Mouse (Mus musculus) olfactory bulb, adult 2 months (tissue): ENCODE results near the gene Sntg2. TPM values are rescaled to one million over a fixed set of nuclear protein-coding genes. Genes with fewer than 3 reads are reported as not detected.

Experiments used
- H3K27ac ChIP-seq: fragments of 200-500 bp; 2 replicates; pipeline ENCODE4 v1.5.1; 2012; ENCODE audit warnings: low read depth, low read length; ENCODE audit not compliant: insufficient read depth
- H3K4me1 ChIP-seq: fragments of 200-500 bp; 2 replicates; pipeline ENCODE4 v1.6.1; 2012; ENCODE audit warnings: low read length; ENCODE audit not compliant: control insufficient read depth, insufficient read depth
- H3K4me3 ChIP-seq: fragments of 200-500 bp; 2 replicates; pipeline ENCODE4 v1.5.1; 2012; ENCODE audit warnings: mild to moderate bottlenecking, low read depth, low read length, moderate library complexity; ENCODE audit not compliant: insufficient read depth
- CTCF ChIP-seq: fragments of 200-500 bp; IDR thresholded peaks from 2 replicates; pipeline ENCODE4 v1.5.1; 2012; ENCODE audit warnings: low read depth, mild to moderate bottlenecking, low read length, moderate library complexity; ENCODE audit not compliant: insufficient read depth
- POLR2A ChIP-seq: fragments of 200-500 bp; IDR thresholded peaks from 2 replicates; pipeline ENCODE4 v1.6.1; 2012; ENCODE audit warnings: mild to moderate bottlenecking, low read depth, low read length, moderate library complexity; ENCODE audit not compliant: insufficient read depth
- WGBS: fragments of 180-500 bp; shearing (Covaris S2); methylation state at CpG from one replicate; pipeline ENCODE4 v1.1.7; 2018; 5-methylcytosine and 5-hydroxymethylcytosine counted together
- polyA plus RNA-seq: library from polyadenylated mRNA; stranded (reverse); fragments of >200 nt; gene quantifications from 2 replicates; pipeline ENCODE4 v1.2.4, GENCODE M21; 2012; ENCODE audit warnings: low replicate concordance; ENCODE audit not compliant: missing spikeins, insufficient read depth, insufficient read length

The Sntg2 gene
- polyA plus RNA-seq: not detected in 2 replicates

DNA sequence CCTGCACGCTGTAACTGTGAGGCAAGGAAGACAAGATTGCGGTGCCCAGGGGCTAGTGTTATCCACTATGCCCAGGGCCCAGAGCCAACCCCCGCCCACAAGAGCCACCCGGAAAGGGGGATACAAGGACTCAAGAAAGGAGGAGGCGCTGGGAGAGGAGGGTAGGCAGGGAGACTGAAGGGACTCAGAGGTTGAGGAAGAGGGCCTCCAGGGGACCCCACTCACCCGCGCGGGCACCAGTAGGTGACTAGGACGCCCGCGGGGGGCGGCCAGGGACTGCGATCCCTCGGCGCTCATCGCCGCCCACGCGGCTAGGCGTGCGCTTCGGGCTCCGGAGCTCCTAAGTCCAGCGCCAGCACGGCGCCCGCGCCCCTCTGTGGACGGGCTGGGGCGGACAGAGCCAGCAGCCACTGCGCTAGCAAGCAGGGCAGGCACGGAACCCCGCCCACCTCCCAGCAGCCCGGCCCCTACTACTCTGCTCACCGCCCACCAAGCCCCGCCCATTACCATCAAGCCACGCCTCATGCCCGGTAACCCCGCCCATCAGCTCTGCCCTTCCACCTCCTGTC is at the start of gene Sntg2:
Sntg2 (minus strand) TSS at position 443 of the 569 bp plus-strand sequence.
- under 1% methylated on average over 39 of the region's 39 CpGs for WGBS
- Histone ChIP-seq H3K27ac (peak within 1 kb of the TSS; percentile 47), H3K4me3 (peak within 1 kb of the TSS; percentile 52), H3K4me1 (peaks cover 14% of the 10 kb centered on the region)
- TF ChIP-seq CTCF (no peak), POLR2A (0 out of 2 replicates have a peak, but pooled peaks have one; percentile 26)

- H3K4me1 ChIP-seq: no peaks in the 10 kb centered on the region
- H3K27ac ChIP-seq: no peak overlapping the region
- H3K4me3 ChIP-seq: no peak overlapping the region
- no peak for TF ChIP-seq CTCF
- TF ChIP-seq POLR2A: no peak
- 95% methylated on average over 8 of the region's 8 CpGs for WGBS
Observed at GRCm38 (mm10) chr12:30416547-30416946, 43.4 kb upstream of the Sntg2 start.

DNA sequence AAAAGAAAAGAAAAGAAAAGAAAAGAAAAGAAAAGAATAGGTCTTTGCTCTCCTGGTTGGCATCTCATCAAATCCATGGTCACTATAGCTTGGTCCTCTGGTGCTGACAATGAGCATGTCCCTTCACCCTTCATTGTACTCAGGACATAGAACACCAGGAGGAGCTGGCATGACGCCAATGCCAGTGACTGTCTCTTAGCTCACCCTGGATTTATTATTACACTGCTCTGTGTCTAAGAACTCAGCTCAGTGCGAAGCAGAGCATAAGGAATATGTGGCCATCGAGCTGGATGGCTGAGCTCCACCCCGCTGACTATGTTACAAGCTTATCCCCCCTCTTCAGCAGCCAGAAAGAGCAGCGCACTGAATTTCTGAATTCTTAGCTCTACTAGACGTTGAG is 42.8 kb upstream of the Sntg2 start:
- H3K4me1 ChIP-seq: no peaks in the 10 kb centered on the region
- H3K4me3 ChIP-seq: no peak overlapping the region
- WGBS: 61% methylated on average over 6 of the region's 6 CpGs
- no peak overlapping the region for H3K27ac ChIP-seq
- no peak for TF ChIP-seq POLR2A
- no peak for TF ChIP-seq CTCF

DNA sequence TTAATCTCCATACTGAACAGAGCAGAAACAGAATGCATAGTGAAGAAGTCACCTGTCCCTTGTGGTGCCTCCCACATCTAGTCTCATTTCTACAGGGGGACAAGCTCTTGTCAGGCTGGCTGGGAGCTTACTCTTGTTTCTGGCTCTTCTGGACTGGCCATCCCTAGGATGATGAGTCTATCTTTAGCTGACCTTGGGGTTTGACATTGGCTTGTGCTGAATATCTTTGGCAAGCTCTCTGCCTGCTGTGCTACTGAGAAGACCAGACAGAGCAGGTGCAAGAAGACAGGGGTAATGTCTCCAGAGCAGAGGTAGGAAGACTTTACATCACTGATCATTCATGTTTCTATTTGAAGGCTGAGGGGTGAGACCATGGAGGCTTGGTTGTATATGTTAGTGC is 29.5 kb upstream of the Sntg2 start:
- Histone ChIP-seq H3K27ac (no peak overlapping the region), H3K4me3 (no peak overlapping the region), H3K4me1 (no peaks in the 10 kb centered on the region)
- TF ChIP-seq CTCF: no peak
- TF ChIP-seq POLR2A: no peak

GRCm38 (mm10) chr12:30400531-30400930 is 27.4 kb upstream of the Sntg2 start:
- Histone ChIP-seq H3K4me1 (no peaks in the 10 kb centered on the region), H3K27ac (no peak overlapping the region), H3K4me3 (no peak overlapping the region)
- WGBS: 83% methylated on average over 2 of the region's 2 CpGs
- TF ChIP-seq CTCF: no peak
- TF ChIP-seq POLR2A: no peak

DNA sequence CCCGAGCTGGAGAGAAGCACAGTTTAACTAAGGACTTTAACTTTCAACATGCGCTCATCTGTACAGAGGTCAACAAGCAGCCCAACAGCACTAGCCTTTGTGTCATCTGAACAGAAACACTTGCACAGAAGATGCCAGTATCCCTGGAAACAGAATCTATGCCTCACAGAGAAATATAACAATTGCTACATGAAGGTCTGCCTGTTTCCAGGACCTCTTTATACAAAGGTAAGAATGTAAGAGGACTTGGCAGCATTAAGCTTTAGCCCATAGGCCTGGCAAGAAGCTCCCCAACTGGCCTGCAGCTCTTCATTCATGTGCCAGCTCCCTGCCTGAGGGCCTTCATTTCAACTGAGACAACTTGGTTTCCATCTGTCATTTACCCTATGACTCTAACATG is 26.9 kb upstream of the Sntg2 start:
- 69% methylated on average over 2 of the region's 2 CpGs for WGBS
- no peaks in the 10 kb centered on the region for H3K4me1 ChIP-seq
- no peak for TF ChIP-seq POLR2A
- no peak for TF ChIP-seq CTCF
- H3K27ac ChIP-seq: no peak overlapping the region
- no peak overlapping the region for H3K4me3 ChIP-seq

DNA sequence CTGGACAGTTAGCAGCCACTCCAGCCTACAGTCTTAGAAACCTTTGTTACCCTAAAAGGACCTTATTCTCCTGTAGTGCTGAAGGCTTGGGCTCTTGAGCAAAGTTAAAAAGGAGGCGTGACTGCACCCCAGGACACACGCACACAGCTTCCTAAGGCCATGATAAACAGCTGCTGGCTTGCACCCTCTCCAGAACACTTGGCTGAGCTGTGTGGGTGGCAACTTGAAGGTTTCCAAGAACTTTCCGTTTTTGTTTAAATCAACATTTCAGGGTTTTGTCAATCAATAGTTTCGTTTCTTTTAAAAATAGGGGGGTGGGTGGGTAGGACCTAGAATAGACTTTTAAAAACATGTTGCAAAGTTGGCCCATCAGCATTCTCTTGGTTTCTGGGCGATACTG is 882 bp downstream of the Sntg2 start:
- peaks cover 16% of the 10 kb centered on the region for H3K4me1 ChIP-seq
- WGBS: 16% methylated on average over 5 of the region's 5 CpGs
- peak overlapping the region; percentile 52 for H3K4me3 ChIP-seq
- TF ChIP-seq CTCF (no peak), POLR2A (no peak)
- peak overlapping the region; percentile 47; the same call in 1 of the 2 replicates for H3K27ac ChIP-seq

DNA sequence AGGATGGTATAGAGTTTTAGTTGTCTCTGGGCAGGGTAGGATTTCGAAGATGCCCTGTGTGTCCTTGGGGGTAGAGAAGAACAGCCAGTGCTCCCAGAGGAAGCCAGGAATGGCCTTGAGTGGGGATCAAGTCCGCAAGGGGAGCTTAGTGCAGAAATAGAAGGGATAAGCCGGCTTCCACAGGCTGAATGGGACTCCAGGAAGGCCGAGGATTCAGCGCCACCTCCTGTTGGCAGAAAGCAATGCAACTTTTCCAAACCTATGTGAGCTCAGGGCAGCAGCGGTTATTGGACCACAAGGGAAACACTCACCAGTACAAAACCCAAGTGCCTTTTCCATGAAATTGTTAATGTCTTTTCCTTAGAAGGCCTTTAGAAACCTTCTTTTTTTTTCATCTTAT is 3.4 kb downstream of the Sntg2 start:
- 7% methylated on average over 6 of the region's 6 CpGs for WGBS
- peak overlapping the region; percentile 79; the same call in 1 of the 2 replicates for H3K27ac ChIP-seq
- TF ChIP-seq POLR2A: no peak
- peak; percentile 67 for TF ChIP-seq CTCF
- H3K4me1 ChIP-seq: peaks cover 13% of the 10 kb centered on the region
- peak overlapping the region; percentile 36 for H3K4me3 ChIP-seq

DNA sequence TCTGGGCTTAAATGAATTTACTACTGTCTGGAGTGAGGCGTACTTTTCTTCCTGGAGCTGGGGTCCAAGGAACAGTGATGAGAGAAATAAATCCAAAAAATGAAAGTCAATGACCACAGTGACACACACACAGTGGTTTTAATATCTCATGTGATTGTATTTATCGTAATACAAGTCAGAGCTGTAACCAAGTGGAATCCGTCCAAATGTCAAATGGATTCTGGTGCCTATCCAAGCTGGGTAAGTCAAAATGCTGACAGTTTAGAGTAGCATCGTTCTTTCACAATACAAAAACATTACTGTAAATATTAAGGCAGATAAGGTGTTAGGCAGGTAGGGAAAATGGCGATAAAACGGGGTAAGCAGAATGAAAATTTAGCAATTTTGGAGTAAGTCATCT is 4.0 kb downstream of the Sntg2 start:
- no peak for TF ChIP-seq POLR2A
- TF ChIP-seq CTCF: no peak
- WGBS: 63% methylated on average over 6 of the region's 6 CpGs
- no peak overlapping the region for H3K4me3 ChIP-seq
- H3K27ac ChIP-seq: no peak overlapping the region
- H3K4me1 ChIP-seq: peaks cover 13% of the 10 kb centered on the region

GRCm38 (mm10) chr12:30362306-30362705 is 10.9 kb downstream of the Sntg2 start:
- no peak overlapping the region for H3K27ac ChIP-seq

More at GRCm38 (mm10) chr12:30362306-30362705, 10.9 kb downstream of the Sntg2 start:
- WGBS: 85% methylated on average over 2 of the region's 2 CpGs
- no peak for TF ChIP-seq POLR2A
- TF ChIP-seq CTCF: no peak
- Histone ChIP-seq H3K4me3 (no peak overlapping the region), H3K4me1 (peaks cover 3% of the 10 kb centered on the region; the same call in 1 of the 2 replicates)
